Mouse (Mus musculus): ENCODE measurements around the gene Ccdc92b.

DNA sequence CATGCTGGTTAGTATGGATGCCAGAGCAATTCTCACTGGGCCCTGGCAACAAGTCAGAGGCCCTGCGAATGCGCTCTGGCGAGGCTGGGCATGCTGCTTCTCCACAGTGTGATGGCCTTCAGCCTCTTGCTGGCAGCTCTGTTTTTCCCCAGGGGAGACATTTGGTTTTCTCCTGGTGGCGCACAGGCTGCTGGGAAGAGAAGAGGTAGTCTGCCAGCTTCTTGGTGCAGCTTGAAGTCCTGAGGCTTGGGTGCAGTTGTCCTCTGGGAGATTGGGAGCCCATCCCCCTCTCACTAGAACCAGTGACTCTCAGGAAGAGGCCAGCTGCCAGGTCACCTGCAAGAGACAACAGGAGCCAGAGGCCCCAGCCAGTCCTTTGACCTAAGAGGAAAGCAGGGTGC, 33.4 kb downstream of the Ccdc92b start:
- TF ChIP-seq CTCF (IDR thresholded peaks at IDR 0.05; ENCODE audit: low read depth, low read length) (no peak), POLR2A (IDR thresholded peaks at IDR 0.05; ENCODE audit: extremely low read depth, insufficient read depth, low read length) (no peak)

Data from liver, adult 2 months (tissue).